Mouse (Mus musculus): ENCODE results near the gene Pik3r5.

The Pik3r5 gene

GRCm38 (mm10) chr11:68533971-68534475 lies 102.1 kb downstream of the Pik3r5 start:
- no peak for DNase-seq

- no peak for DNase-seq
Measured at GRCm38 (mm10) chr11:68536026-68536425, 104.1 kb downstream of the Pik3r5 start.

GRCm38 (mm10) chr11:68536465-68536864 lies 104.5 kb downstream of the Pik3r5 start:
- DNase-seq, result peak; percentile 17

- no peak for DNase-seq
Measured at GRCm38 (mm10) chr11:68539621-68540020, 107.7 kb downstream of the Pik3r5 start.

- peak; percentile 53 for DNase-seq
Measured at GRCm38 (mm10) chr11:68544554-68544953, 112.6 kb downstream of the Pik3r5 start.

- DNase-seq, result no peak
Measured at GRCm38 (mm10) chr11:68545172-68545571, 113.3 kb downstream of the Pik3r5 start.

- DNase-seq, result no peak
Measured at GRCm38 (mm10) chr11:68545682-68546222, 113.8 kb downstream of the Pik3r5 start.
